Mouse (Mus musculus) thymus, postnatal 0 days (tissue): ENCODE data around the gene Fgf11. TPM values are rescaled to one million over a fixed set of nuclear protein-coding genes. Genes with fewer than 3 reads are reported as not detected.
A peak's percentile ranks its signal among the peaks of the same experiment; 100 is the strongest.

Experiments used
- DNase-seq: peaks from one replicate; pipeline ENCODE4 v3.0.0-alpha.2; 2015; ENCODE audit warnings: low spot score
- polyA plus RNA-seq: library from polyadenylated mRNA; unstranded; fragments of >200 nt; fragmentation: Nextera tagmentation; extraction: Ambion mirVana; gene quantifications from 2 replicates; pipeline ENCODE4 v1.2.1, GENCODE M21; 2015

Fgf11 gene
- polyA plus RNA-seq, 1 experiment from 2014 or later = 0.65 TPM

DNA sequence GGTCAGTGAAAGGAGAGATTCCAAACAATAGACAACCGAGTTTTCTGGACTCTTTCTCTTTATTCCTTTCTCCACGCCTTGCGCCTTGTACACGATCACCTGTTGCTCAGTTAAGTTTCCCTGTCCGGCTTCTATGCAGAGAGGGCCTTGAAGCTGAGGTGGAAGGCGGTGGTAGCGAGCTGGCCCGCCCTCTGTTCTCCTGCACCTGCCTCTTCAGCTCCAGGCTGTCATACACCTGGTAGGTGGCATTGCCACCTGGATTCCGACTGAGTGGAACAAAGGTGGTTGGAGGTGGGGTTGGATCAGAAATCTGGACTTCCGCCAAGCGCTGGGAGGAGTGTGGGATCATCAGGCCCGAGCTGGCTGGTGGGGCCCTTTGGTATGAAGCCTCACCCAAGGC is 14.9 kb upstream of the Fgf11 start:
- no peak for DNase-seq

- no peak for DNase-seq
These were observed 13.5 kb upstream of the Fgf11 start, which contains the start of gene Gm39566 for GRCm38 (mm10) chr11:69815155-69815554. Gm39566 (minus strand) TSS chr11:69815298.

GRCm38 (mm10) chr11:69810280-69810679 is 8.6 kb upstream of the Fgf11 start:
- no peak for DNase-seq

- no peak for DNase-seq
These were observed 6.0 kb upstream of the Fgf11 start for GRCm38 (mm10) chr11:69807641-69808040.

DNA sequence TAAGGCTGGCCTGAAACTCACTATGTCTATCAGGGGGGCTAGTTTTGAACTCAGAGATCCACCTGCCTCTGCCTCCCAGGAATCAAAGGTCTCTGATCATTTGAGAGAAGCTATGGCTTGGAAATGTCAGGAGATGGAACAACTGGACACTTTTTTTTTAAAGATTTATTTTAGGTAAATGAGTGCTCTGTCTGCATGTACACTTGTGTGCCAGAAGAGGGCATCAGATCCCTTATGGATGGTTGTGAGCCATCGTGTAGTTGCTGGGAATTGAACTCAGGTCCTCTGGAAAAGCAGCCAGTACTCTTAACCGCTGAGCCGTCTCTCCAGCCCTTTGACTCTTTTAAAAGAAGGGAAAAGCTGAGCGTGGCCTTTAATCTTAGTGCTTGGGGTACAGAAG is 4.7 kb upstream of the Fgf11 start:
- DNase-seq = no peak

GRCm38 (mm10) chr11:69804972-69805909 is 3.6 kb upstream of the Fgf11 start, which contains the start of gene Tmem102:
Tmem102 (minus strand) TSS chr11:69805624.
- peak; percentile 3 for DNase-seq

DNA sequence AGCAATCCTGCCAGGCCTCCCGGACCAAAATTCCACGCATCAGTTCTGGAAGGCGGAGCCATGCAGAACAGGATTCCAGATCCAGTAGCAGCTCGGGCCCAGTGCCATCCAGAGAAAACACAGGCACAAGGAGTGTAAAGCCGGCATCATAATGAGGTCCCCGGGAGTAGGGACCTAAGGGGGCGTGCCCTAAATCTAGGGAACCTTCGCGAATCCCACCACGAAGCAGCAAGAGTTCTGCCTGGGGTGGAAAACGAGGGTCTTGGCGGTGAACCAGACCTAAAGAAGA is 2.9 kb upstream of the Fgf11 start:
- DNase-seq = peak; percentile 1

DNA sequence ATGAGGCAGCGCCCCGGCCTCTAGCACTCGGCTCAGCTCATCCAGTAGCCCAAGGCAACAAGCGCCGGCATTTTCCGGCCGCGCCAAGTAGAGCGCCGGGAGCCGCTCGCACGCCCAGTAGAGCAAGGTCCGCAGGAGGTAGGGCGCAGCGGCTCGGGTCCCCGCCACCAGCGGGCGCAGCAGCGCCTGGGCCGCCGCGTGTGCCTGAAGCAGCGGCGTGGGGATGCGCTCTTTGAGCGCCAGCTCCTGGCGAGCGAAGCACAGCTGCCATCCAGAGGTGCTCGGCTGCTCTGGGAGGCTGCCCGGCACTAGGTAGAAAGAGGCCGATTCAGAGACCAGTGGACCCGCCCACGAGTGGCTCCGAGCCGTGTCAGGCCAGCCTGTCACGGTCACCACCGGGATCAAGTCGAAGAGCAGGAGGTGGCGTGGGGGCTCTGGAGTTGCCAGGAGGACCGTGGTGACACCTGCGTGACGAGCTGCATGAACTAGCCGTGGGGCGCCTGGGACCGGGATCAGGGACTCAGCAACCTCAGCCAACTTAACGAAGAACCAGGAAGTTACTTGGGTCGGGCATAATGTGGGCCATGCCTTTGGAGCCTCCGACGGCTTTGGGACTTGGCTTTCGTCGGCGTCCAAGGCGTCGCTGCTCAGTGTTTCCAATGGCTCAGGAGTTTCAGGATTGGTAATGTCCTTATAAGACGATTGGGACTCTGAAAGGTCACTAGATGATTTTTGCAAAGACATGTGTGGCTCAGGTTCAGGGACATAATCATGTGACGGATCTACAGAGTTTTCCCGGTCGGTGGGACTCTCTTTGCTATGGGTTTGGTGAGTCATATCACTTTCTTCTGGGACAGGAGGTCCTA is 2.4 kb upstream of the Fgf11 start:
- DNase-seq = peak; percentile 80

GRCm38 (mm10) chr11:69803328-69803727 is 1.7 kb upstream of the Fgf11 start:
- DNase-seq = no peak

DNA sequence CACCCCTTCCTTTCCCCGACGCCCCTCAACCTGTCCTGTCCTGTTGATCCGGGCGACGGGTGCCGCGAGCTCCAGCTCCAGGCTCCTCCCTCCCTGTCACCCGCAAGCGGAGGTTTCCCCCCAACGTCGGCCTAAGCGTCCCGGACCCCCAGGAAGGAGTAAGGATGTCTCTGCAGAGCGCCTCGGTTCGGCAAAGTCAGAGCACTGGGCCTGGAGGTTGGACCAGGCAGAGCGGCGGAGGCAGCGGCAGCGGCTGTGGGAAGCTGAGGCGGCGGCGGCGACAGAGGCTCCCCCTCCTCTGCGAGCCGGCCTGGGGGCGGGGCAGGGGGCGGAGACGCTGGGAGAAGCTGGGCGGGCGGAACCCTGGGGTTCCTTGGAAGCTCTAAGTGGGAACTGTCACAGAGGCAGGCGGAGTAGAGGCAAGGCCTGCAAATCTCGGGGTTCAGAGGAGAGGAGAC is 1.0 kb upstream of the Fgf11 start:
- peak; percentile 66 for DNase-seq

DNA sequence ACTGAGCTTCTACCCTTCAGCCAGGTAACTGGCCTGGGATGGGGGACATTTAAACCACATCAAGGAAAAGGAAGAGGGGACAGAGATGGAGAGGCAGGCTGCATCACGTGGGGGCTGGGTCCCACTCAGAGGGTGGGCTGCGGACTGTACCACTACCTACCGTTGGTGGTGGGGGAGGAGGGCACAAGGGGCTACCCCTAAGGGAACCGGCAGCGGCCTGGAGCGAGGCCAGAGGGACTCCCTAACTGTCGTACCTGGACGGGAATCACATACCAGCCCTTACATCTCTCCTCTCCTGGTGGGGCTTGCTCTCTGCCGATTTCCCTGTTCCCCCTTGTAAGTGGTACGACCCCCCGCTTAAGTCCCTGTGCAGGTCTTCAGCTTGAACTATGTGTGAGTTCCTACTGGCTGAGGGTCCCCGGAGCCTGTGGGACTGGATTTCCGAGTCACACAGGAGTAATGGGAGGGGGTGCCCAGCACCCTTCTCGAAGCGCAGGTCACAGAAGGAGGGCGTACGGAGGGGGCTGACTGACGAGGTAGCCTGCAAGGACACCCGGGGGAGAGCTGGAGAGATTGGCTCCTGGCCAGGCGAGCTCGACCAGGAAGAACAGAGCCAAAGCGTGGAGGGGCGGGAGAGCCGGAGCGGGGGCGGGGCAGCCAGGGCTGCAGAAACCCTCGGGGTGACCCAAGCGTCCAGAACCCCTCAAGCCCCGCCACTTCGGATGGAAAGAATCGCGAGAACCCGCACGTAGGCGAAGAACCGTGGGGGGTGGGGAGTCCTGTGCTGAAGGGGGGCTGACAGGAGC is 1.1 kb downstream of the Fgf11 start:
- DNase-seq = peak; percentile 26

DNA sequence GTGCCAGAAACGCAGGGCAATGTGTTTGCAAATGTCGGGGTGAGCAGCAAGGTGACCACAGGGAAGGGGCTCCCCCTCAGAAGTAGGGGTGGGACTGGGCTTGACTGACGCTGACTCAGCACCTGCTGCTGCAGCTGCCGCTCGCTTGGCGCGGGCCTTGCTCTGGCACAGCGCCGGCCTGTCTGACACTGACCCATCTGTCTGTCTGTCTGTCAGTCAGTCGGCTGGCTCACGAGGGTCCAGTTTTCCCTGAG is 1.6 kb downstream of the Fgf11 start:
- DNase-seq = no peak

DNA sequence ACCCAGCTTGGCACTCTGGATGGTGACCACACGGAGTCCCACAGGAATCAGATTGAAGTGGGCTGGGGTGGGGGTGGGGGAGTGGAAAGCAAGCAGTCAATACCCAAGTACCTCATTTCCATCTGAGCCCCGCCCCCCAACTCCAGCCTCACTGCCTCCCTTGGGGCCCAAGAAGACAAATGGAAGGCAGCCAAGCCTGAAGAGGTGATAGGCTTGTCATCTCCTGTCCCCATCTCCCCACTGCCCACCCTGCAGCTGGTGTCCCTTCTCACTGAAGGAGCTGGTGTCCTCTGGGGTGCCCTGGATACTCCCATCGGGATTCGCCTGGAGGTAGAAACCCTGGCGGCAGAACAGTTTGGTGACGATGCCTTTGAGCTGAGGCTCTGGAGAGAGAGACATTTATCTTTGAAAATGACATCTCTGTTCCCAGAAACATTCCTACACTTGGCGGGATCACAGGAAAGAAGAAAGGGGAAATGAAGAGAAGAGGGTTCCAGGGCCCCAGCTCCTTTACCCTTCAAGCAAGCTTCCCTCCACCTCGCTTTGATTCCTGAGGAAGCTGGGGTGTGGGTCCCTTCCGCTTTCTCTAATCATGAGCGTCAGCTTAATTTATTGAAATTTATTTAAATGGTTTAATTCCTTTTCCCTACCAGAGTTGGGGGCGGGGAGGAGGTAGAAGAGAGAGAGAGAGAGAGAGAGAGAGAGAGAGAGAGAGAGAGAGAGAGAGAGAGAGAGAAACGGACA is 2.1 kb downstream of the Fgf11 start:
- DNase-seq = no peak

DNA sequence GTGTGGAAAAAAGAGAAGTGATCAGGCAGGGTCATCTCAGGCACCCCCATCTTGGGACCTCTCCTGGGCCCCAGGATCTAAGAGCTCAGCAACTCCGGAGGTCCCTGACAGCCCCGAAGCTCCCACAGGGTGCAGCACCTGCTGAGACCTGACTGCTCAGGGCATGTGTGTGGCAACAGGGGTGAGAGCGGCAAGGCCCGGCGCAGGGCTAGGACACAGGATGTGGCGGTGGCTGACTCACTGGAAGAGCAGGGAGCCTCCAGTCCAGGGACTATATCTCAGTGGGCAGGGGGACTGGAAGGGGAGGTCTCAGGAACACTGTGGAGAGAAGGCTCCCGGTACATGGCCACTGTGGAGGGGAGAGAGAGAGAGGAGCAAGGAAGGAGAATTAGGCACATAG is 3.7 kb downstream of the Fgf11 start:
- no peak for DNase-seq

DNA sequence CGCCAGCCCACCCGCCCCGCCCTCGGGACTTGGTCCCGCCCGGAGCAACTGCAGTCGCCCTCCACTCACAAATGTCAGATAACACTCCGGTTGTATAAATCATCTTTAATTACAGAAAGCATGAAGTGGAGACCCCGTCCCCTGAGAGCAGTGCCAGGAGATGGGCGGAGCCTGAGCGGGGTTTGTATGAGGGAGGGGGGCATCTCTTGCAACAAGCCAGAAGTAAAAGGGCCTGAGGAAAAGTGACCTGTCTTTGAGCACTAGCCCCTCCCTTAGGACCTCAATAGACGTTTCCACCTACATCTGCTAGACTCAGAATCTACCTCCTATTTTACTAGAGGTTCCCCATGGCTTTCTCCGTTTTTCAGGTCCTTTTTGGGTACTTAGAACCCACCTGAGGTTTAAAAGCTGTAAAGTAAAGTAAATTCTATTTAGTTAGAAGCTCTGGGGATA is 5.6 kb downstream of the Fgf11 start:
- no peak for DNase-seq

GRCm38 (mm10) chr11:69795168-69795982 is 6.3 kb downstream of the Fgf11 start, which contains the start of gene Chrnb1:
Chrnb1 (minus strand) TSS chr11:69795943.
- peak; percentile 93 for DNase-seq

GRCm38 (mm10) chr11:69793429-69793828 is 8.2 kb downstream of the Fgf11 start:
- no peak for DNase-seq

GRCm38 (mm10) chr11:69791420-69791819 is 10.2 kb downstream of the Fgf11 start:
- DNase-seq = no peak

GRCm38 (mm10) chr11:69789431-69789830 is 12.2 kb downstream of the Fgf11 start:
- no peak for DNase-seq

- DNase-seq = no peak
These were observed 14.4 kb downstream of the Fgf11 start for GRCm38 (mm10) chr11:69787306-69787705.
